Mouse (Mus musculus) urinary bladder, postnatal 10 days (tissue): ENCODE results near the gene Defb45.

Experiments used
- DNase-seq: peaks from one replicate; pipeline ENCODE4 v3.0.0; 2022; ENCODE audit warnings: low spot score

Gene Defb45

GRCm38 (mm10) chr2:152599299-152599698 is at the start of gene Defb45:
TSS of gene Defb45 (minus strand) at chr2:152599399.
- DNase-seq = no peak

GRCm38 (mm10) chr2:152639406-152640113 is 40.4 kb upstream of the Defb45 start:
- DNase-seq = no peak

GRCm38 (mm10) chr2:152638865-152639264 is 39.7 kb upstream of the Defb45 start:
- DNase-seq = no peak

- no peak for DNase-seq
These were observed 38.2 kb upstream of the Defb45 start for GRCm38 (mm10) chr2:152637381-152637780.

GRCm38 (mm10) chr2:152637006-152637322 is 37.8 kb upstream of the Defb45 start:
- no peak for DNase-seq

GRCm38 (mm10) chr2:152636246-152637005 is 37.2 kb upstream of the Defb45 start:
- DNase-seq = no peak

GRCm38 (mm10) chr2:152634311-152634710 is 35.1 kb upstream of the Defb45 start:
- DNase-seq = no peak

- no peak for DNase-seq
These were observed 34.1 kb upstream of the Defb45 start for GRCm38 (mm10) chr2:152633334-152633733.

- no peak for DNase-seq
These were observed 30.7 kb upstream of the Defb45 start for GRCm38 (mm10) chr2:152629904-152630303.

- no peak for DNase-seq
These were observed 30.0 kb upstream of the Defb45 start for GRCm38 (mm10) chr2:152629239-152629638.

GRCm38 (mm10) chr2:152628066-152628465 is 28.9 kb upstream of the Defb45 start:
- no peak for DNase-seq

- DNase-seq = no peak
These were observed 27.8 kb upstream of the Defb45 start, which contains the start of gene Rem1 for GRCm38 (mm10) chr2:152626774-152627591. TSS of gene Rem1 (plus strand) at chr2:152626951.

GRCm38 (mm10) chr2:152625256-152625655 is 26.1 kb upstream of the Defb45 start:
- no peak for DNase-seq

- DNase-seq = no peak
These were observed 25.4 kb upstream of the Defb45 start for GRCm38 (mm10) chr2:152624566-152624965.

GRCm38 (mm10) chr2:152622953-152623352 is 23.8 kb upstream of the Defb45 start, which contains the start of gene Defb25:
TSS of gene Defb25 (minus strand) at chr2:152623053.
- DNase-seq = no peak

- DNase-seq = no peak
These were observed 23.0 kb upstream of the Defb45 start for GRCm38 (mm10) chr2:152622151-152622550.

- DNase-seq = no peak
These were observed 21.4 kb upstream of the Defb45 start for GRCm38 (mm10) chr2:152620367-152621134.

- no peak for DNase-seq
These were observed 18.2 kb upstream of the Defb45 start for GRCm38 (mm10) chr2:152617374-152617773.

GRCm38 (mm10) chr2:152616470-152616869 is 17.3 kb upstream of the Defb45 start:
- no peak for DNase-seq

GRCm38 (mm10) chr2:152615563-152615962 is 16.4 kb upstream of the Defb45 start:
- DNase-seq = no peak

- no peak for DNase-seq
These were observed 13.0 kb upstream of the Defb45 start for GRCm38 (mm10) chr2:152612193-152612592.

- no peak for DNase-seq
These were observed 9.5 kb upstream of the Defb45 start for GRCm38 (mm10) chr2:152608719-152609118.
